Mouse (Mus musculus) myocyte (in vitro differentiated cells): ENCODE data around the gene Ublcp1.

Experiments used
- MAX ChIP-seq: IDR thresholded peaks from one replicate; pipeline ENCODE4 v1.6.1; 2011; ENCODE audit warnings: low read depth, mild to moderate bottlenecking, control low read depth
- MYOD1 ChIP-seq, 3 experiments: IDR thresholded peaks; one replicate each; pipeline ENCODE4 v1.6.1; 2011; ENCODE audit warnings: control low read depth in 2 of 3, low read depth in 2 of 3, mild to moderate bottlenecking in 2 of 3, moderate library complexity in 1 of 3; ENCODE audit not compliant: insufficient read length in 2 of 3, control insufficient read depth in 1 of 3
- POLR2A ChIP-seq: IDR thresholded peaks from one replicate; pipeline ENCODE4 v1.6.1; 2011; ENCODE audit warnings: low read depth, mild to moderate bottlenecking, control low read depth, moderate library complexity; ENCODE audit not compliant: insufficient read length
- POLR2AphosphoS2 ChIP-seq: IDR thresholded peaks from one replicate; pipeline ENCODE4 v1.6.1; 2011; ENCODE audit warnings: low read depth, control low read depth; ENCODE audit not compliant: insufficient read length
- REST ChIP-seq: IDR thresholded peaks from one replicate; pipeline ENCODE4 v1.6.1; 2011; ENCODE audit warnings: mild to moderate bottlenecking, control low read depth, moderate library complexity; ENCODE audit not compliant: insufficient read depth, insufficient read length
- TCF12 ChIP-seq: IDR thresholded peaks from one replicate; pipeline ENCODE4 v1.6.1; 2011; ENCODE audit warnings: mild to moderate bottlenecking, control low read depth; ENCODE audit not compliant: poor library complexity, insufficient read depth, severe bottlenecking
- TCF3 ChIP-seq: IDR thresholded peaks from one replicate; pipeline ENCODE4 v1.6.1; 2011; ENCODE audit warnings: low read depth, control low read depth; ENCODE audit not compliant: insufficient read length

GRCm38 (mm10) chr11:44437786-44438185, 32.5 kb downstream of the Ublcp1 start:
- TF ChIP-seq MAX (no peak), MYOD1 (IDR thresholded peaks at IDR 0.05; ENCODE audit: control insufficient read depth in 1 of 3, insufficient read length in 2 of 3, low read depth in 2 of 3) (no peak), POLR2A (no peak), POLR2AphosphoS2 (no peak), TCF12 (no peak), REST (no peak), TCF3 (no peak)
